Mouse (Mus musculus) 3T3-L1 (cell line): Measurements from ENCODE around the gene Npas2.

Source experiments
- DNase-seq: peaks from one replicate; pipeline ENCODE4 v3.0.0-alpha.2; 2015; ENCODE audit warnings: low read depth, low spot score

The Npas2 gene

DNA sequence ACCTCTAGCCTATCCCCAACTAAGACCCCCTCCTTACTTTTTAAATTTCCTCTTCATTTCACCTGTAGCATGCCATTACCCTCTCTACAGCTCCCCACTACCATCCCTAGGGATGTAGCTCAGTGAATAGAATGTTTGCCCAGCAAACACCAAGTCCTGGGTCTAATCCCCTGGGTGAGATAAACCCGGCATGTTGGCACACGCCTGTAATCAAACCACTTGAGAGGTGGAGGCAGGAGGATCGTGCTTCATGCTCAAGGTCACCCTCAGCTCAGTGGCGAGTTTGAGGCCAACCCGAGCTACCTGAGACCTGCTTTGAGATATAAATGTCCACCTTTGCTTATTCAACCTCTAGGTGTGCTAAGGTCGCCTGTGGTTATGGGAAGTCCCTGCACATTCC lies 19.5 kb downstream of the Npas2 start:
- DNase-seq, result no peak

DNA sequence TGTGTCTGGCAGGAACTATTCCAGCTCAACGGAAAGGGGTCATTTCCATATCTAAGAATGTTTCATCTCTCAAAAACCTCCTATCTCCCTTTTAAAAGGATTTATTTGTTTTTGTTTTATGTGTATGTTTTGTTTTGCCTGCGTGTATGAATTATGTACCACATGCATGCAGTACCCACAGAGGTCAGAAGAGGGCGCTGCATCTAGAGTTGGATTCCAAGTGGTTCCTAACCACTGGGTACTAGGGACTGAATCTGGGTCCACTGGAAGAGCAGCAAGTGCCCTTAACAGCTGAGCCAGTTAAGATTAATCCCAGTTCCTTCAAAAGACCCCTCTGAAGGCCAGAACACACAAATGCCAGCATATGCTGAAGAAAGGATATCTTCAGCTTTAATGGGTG lies 24.1 kb downstream of the Npas2 start:
- no peak for DNase-seq

DNA sequence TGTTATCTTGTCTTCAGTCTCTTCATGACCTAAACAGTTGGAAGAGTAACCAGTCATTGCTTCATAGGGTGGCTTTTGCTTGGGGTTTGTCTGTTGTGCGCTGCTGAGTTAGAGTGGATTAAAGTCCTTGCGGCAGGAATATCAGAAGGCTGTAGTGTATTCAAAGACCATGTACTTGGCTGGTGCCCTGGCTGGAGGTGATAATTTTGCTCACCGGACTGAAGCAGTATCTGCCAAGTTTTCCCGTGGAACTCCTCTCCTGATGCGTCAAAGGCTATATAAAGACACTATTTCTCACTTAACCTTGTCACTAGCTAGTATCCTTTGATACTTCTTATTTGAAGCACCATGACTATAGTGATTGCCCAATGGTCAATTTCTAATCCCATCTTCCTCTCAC lies 34.9 kb downstream of the Npas2 start:
- no peak for DNase-seq

DNA sequence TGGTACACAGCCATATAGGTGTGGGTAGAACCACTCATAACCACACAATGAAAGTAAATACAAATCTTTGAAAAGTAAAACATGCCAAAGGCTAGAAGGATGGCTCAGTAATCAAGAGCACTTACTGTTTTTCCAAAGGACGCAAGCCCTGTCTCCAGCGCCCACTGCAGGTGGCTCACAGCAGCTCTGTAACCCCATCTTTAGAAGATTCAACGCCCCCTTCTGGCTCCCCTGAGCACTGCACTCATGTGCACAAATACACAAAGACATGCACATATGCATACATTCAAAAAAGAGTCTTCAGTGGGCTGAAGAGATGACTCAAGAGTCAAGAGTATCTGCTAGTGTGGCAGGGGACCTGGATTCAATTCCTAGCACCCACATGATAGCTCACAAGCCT lies 36.5 kb downstream of the Npas2 start:
- DNase-seq, result no peak

DNA sequence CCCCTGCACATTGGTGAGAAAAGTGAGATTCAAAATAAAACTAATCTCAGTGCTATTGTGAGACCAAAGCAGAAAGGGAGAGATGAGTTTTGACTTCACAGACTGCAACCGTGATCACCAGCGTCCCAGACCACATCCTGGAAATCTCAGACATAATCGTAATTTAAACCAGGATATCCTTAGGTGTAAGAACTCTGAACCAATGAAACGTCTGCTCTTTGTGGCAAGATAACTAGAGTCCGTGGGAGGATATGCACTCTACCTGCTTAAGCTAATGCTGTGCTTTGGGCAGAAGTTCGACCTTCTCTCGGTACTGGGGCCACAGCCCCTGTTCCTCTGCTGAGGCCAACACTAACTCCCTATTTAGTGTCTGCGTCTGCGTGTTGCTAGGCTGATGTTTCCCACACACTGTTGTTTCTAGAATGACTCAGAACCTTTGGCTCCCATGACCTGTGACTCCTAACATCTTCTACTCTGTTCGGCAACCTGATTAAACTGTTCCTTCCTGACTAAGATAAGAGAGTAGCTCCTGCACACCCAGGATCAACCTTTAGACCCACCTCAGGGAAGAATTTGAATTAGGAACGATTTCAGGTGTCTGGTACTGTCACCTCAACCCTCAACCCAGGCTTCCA lies 41.4 kb downstream of the Npas2 start:
- DNase-seq, result no peak

DNA sequence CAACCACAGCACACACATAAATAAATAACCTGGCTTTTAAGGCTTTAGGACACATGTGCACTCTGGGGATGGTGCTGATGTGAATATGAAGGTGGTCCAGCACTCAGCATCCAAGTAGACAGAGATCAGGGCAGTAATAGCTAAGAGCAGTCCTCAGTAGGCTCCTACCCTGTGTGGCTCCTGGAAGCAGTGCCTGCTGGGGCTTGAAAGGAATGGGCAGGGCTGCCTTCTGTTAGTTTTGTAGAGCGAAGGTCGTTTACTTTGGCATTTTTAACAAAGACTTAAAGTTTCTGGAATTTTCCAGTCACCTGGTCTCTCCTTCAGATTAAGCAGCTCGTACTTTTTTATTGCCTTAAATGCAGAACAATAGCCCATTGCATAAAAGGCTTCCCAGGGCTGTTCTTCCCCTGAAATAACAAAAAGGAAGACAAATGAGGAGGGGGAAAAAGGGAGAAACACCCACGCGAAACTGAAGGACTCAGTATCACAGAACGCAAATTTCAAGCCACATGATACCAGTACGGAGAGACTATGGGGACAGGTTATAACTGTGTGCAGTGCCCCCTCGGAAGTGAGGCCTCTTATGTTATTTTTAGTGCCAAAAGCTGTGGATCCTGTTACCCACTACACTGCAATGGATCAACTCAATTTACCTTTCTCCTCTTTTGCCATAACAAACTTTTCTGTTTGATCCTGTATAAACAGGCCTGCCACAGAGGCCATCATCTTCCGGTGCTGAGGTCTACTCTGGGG lies 44.1 kb downstream of the Npas2 start:
- no peak for DNase-seq

DNA sequence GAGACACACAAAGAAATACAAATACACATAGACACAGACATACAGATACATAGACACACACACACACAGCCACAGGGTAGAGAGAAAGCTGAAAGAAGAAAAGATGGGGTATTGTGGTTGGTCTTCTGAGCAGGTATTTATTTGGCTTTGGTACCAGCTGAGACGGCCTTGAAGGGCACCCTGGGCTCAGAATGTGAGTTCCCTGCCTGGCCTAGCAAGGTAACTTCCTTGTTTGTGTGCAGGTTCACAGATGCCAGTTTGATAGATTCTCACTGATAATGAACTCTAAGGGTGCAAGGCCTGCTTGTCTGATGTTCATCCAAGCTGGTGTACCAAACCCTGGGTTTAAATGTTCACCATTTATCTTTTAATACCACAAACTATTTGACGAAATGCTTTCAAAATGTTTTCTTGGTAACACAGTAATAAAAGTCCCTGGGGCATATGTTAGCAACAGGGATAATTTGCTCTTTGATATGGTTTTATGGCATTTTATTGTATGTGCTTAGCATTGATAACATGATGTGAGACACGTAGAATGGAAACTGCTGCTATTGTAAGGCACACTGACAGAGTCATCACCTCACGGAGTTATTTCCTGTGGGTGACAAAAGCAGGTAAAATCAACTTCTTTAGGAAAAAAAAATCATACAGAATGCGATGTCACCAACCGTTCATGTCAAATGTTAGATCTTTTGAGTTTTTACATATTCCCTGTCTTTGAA lies 47.5 kb downstream of the Npas2 start:
- DNase-seq, result no peak

DNA sequence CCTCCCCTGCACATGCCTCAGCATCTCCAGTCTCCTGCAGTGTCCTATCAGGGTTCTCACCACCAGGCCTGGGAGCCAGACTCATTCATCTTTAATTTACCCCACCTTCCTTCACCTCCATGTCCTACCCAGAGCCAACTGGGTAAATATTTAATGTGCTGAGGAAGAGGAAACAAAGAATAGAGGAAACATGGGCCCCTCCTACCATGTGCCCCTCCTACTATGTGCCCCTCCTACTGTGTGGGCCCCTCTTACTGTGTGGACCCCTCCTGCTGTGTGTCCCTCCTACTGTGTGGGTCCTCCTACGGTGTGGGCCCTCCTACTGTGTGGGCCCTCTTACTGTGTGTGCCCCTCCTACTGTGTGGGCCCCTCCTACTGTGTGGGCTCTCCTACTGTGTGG lies 51.2 kb downstream of the Npas2 start:
- DNase-seq, result no peak

DNA sequence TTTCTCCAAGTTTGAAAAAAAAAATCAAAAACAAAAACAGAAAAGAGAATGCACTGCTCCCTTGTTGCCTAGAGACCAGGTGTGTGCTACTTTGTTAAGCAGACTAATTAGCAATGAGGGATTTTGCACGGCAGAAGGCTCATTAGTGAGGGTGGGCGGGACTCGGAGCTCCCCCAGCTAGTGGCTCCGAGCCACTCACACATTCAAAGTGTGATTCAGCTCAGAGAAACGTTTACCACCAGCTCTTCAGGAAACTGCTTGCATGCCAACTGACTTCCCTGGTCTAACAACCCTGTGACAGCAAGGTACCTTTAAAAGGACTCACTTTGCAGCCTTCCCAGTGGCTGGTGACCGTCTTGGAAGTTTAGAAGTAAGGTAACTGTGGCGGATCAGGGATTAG lies 58.1 kb downstream of the Npas2 start:
- no peak for DNase-seq

DNA sequence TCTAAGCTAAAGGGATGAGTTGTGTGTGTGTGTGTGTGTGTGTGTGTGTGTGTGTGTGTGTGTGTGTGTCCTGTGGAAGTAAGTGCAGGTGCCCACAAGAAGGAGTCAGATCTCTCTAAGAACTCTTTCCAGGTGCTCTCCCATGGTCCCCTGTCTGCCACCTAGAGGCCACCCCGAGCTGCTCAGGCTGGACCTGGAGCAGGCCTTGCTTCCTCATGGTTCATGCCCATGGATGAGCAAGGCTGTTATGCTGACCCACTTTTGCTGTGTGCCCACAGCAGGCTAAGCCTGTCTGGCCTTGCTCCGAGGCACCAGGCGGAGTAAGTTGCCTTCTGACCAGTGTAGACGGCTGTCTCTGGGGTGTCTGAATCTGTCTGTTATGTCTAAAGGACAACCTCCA lies 60.2 kb downstream of the Npas2 start:
- peak; percentile 13 for DNase-seq

DNA sequence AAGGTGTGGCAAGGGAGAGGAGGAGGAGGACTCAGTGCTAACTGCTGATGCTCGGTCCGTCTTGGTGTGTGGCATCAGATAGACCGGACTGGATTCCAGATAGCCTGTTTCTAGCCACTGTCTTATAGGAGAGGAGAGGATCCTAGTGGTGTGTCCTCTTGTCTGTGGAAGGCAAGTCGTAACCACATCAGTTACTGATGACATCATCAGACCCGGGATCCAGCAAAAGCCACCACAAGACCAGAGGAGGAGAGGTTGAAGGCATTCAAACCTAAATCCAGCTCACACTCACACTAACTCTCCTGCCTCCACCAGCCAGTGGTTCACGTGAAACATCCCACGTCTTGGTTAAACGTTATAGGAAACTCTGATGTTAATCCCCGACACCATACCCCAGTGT lies 62.5 kb downstream of the Npas2 start:
- peak; percentile 71 for DNase-seq

DNA sequence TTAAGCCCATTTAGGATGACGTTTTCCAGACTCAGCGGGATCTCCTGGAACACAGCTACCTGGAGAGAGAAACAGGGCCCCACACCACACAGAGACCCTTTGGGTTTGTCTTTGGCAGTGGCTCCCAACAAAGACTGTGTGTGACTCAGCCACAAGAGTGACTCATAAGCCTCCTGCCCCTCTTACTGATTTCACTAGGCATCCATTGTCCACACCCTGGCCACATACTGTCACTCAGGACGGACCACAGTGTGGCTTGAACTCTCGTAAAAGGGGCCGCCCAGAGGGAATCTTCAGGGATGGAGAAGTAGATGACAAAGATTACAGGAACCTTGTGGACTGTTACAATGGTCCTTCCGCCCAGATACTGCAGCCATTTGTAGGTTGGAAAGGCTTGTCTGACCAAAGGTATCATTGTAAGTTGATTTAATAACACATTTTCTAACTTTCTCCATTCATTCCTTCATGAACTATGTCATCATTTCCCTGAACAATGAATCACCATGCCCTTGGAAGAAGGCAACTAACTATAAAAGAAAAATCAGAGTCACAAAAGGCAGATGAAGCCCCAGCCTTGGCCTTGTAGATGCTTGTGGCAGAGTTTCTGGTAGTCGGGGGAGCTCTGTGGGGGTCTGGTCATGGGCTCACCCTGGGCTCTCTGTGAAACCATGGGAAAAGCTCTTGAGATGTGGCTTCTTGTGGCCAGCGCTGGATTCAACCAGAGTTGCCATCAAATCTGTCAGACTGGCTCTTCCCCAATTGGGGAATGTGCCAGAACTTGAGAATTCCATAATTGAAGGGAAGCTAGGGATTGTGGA lies 63.2 kb downstream of the Npas2 start:
- peak; percentile 92 for DNase-seq

DNA sequence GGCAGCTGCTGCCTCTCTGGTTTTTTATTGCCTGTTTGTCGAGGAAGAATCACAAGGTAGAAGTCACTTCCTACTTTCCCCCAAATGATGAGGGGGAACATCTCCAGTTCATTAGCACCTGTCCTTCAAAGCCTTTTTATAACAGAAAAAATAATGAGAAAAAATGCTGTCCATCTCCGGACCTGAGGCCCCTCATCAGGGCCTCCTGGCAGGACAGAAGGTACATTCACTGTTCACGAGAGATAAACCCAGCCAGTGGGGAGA lies 63.7 kb downstream of the Npas2 start:
- no peak for DNase-seq

DNA sequence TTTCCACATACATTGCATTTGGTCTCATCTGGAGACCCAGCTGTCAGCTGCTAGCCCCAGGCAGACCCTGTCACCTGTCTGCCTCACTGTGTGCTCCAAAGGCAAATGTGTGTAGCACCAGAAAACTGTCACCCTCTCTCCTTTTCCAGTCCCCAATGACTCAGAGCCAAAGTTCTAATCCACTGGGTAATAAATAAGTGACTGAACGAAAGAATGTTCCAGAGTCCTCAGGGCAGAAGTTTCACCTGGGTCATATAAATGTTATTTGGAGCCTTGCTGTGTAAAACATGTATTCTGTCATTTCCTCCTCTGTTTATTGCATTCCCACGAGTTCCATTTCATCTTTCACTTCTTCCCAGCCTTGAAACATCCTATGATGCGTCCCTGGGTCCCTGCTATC lies 66.1 kb downstream of the Npas2 start:
- no peak for DNase-seq

DNA sequence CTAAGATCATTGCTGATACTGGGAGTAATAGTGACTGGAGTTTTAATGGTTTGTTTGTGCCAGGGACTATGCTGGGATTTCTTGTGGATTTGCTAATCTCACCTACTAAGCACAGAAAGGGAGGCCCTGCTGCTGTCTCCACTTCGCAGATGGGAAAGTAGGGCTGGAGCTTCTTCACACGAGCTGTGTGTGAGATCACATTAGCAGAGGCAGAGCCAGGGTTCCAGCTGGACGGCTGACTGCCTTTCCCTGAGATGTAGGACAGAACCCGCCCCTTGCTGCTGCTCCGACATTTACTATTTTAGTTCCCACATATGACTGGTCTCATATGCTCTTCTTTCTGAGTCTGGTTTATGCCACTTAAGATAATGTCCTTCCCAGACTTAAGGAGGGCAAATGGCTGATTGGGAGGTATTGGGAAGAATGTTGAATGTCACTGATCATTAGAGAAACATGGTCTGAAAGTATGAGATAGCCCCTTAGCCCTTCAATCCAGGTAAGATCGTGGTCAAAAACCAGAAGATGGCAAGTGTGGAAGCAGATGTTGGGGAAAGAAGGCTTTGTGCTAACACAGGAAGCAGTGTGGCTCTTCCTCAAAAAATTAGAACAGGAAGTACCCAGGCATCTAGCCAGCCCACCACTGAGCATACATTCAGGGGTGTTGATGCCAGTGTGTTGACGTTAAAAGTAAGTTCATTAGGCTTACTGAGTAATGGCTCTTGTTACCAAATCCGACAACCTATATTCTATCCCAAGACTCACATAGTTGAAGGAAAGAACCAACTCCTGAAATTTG lies 66.8 kb downstream of the Npas2 start:
- no peak for DNase-seq

DNA sequence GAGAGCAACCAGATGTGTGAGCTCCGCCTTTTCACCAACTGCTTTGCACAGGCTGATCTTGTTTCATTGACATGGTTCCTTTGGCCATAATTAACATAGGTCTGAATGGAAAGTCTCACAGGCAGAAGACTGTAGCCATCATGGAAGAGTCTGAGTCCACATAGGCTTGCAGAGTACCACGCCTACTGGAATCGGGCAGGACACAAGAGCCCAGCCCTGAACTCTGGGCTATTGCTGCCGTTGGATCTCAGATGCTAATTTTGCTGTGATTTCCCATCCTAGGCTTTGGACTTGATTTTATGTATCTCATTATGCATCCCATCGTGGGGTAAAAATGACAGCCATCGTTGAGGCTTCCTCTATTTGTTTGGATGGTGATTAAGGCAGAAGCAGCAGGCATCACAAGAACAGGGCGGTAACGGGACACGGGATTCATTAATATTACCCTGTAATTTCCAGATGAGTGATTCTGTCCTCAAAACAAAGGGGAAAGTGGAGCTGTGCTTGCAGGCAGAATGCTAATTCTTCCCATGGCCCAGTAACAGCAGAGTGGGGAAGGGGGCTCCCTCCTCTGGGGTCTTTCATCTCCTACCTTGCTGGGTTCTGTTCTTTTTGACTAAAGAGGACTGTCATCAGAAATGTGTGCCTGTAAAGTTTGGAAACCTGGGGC lies 73.4 kb downstream of the Npas2 start:
- no peak for DNase-seq

DNA sequence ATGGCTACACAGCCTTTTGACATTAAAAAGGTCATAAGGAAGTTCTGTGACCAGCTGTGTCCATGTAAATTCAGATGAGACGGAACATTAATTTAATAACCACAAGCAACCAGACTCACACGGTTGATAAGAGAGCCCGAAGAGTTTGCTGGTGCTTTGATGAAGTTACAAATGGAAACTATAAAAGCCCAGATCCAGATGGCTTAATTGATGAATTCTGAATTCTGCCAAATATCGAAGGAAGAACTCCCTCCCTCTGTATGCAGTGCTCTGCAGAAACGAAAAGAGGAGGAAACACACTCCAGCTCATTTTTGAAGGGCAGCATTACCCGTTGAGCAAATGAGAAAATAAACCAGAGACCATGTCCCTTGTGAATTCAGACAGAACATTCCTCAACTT lies 79.4 kb downstream of the Npas2 start:
- DNase-seq, result no peak

DNA sequence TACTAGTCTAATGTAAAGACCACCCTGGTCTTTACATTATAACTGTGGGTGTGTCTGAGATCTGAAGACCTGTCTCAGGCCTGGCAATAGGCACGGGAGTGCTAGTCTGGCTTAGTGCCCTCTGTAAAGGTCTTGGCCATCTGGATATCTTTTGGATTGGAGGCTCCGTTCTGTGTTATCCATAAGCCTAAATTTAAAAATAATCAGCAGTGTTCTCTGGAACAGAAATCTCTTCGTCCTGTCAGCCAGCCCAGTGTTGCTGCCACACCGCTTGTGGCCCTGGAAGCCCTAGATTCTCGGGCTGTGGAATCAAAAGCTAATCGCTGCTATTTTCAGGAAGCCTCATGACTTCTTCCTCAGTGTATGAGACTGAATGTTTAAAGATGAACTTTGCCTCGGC lies 86.9 kb downstream of the Npas2 start:
- DNase-seq, result no peak

DNA sequence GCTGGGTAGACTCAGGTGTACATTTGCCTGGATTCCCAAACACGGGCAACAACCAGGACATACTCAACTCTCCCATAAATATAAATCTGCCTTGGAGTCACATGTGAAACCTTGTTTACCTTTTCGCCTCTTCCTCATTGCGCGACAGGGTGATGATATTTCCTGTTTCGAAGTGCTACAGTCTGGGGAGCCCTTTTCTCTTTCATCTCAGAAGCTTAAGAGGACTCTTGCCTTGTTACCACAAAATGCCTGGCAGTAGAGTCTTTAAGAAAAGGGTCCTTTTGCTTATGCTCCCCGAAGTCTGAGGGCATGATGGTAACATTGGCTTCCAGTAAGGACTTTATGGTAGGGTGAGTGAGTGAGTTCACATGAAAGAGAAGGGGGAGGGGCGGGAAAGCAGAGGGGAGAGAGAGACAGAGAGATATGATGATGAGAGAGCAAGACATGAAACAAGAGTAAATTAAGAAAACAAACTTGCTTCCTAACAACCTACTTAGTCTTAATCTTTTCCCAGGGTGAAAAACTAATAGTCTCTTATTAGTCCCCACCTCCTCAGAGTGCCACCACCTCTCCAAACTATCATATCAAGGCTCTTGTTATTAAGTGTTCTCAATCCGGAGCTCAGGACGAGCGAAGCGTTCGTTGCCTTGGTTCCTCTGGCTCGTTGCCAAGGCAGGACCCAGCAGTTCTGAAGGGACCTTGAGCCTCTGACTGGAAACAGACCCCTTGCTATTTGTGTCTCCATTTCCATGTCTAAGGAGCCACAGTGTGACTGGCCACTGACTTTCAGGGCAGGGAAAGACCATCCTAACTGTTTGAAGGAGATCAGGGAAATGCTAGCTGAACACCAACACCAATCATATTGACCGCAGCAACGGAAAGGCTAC lies 87.7 kb downstream of the Npas2 start:
- DNase-seq, result no peak

DNA sequence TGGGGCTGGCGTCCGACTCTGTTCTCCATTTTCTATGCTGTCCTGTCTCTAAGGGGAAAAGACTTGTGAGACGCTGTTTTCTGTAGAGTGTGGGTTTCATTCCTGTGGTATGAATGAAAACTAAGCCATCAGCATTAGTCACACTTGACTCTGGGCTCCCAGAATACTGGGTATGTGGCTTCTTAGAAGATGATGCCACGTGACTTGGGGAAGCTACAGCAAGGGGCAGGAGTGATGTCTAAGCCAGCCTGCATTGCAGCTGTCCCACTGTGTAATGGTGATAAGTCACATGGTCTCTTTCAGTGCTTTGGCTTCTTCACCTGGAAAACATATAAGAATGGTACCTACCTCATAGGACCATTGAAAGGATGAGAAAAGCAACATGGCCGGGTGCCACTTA lies 88.4 kb downstream of the Npas2 start:
- DNase-seq, result peak; percentile 93
